Mouse (Mus musculus): ENCODE measurements at regions not wholly inside any gene's neighbourhood (a gene's known extent, or its start where the extent isn't known, plus 50 kb on each side); places are given as distances from the start of the nearest gene placed in this dataset.

DNA sequence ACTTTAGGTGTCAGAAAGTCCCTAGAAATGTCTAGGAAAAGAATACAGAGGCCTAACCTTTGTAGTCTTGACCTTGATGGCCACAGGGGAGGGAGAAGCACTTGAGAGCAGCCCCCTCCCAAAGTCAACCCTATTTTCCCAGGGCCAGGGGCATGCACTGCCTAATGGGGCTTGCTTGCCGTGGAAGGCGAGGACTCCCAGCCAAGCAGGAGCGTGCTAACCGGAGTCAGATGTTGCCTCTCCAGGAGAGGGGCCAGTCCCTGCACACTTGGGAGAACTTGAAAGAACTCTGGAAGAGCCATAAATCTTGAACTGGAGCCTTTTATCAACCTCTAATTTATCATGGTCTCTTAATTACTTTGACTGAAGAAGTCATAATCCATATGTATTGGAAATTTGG, 712.7 kb downstream of the Vrk1 start:
- Histone ChIP-seq H3K27ac (replicated peaks) (no peak overlapping the region), H3K4me1 (no peaks in the 10 kb centered on the region), H3K9me3 (no peaks in the 10 kb centered on the region), H3K36me3 (no peaks in the 10 kb centered on the region), H3K4me2 (replicated peaks) (no peak overlapping the region), H3K27me3 (0 out of 2 replicates have a peak, but pooled peaks cover 10% of the 10 kb centered on the region), H3K9ac (replicated peaks) (no peak overlapping the region), H3K4me3 (no peak overlapping the region)
- ATAC-seq (ENCODE audit: low FRiP score, low read depth), result no peak
- WGBS, result 93% methylated on average over 4 of the region's 4 CpGs

DNA sequence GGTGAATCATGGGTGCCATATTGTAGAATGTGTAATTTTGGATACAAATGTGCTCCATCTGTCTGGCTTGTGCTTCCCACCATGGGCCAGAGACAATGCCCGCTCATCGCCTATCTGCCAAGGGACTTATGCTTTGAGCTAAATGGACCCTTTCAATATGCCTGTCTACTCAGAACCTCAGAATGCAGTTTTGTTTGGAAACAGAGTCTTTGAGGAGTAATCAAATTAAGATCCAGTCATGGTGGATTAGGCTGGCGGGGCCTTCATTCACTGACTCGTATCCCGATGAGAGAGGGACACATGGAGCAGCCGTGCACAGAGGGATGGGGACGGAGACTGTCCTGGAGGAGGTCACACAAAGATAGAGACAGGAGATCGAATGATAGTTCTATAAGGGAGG, 716.9 kb downstream of the Vrk1 start:
- H3K27ac ChIP-seq (replicated peaks), result no peak overlapping the region
- no peaks in the 10 kb centered on the region for H3K36me3 ChIP-seq
- H3K4me1 ChIP-seq, result no peaks in the 10 kb centered on the region
- H3K4me3 ChIP-seq, result no peak overlapping the region
- no peak overlapping the region for H3K9ac ChIP-seq (replicated peaks)
- peak; percentile 68; the same call in 1 of the 2 replicates for ATAC-seq (ENCODE audit: low FRiP score, low read depth)
- WGBS, result 39% methylated on average over 8 of the region's 8 CpGs
- H3K4me2 ChIP-seq (replicated peaks), result no peak overlapping the region
- no peaks in the 10 kb centered on the region for H3K9me3 ChIP-seq
- peaks cover 7% of the 10 kb centered on the region; the same call in 1 of the 2 replicates for H3K27me3 ChIP-seq

DNA sequence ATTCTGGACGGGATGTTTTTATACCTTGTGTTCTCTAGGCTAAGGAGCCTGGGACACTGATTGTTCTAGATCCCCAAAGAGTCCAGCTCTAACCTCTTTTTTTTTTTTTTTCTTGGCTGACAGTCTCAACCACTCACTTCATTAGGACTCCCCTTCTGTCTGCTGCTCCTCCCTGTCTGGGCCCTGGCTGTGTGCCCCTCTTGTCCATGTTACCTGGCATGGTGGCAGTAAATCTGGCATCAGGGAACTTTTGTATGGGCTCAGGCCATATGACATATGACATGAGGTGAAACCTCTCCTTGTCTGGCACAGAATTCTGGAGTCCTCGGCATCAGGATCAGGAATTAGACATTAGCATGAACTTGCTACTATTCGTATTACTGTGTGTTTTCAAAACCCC, 717.5 kb downstream of the Vrk1 start:
- no peak for ATAC-seq (ENCODE audit: low FRiP score, low read depth)
- 85% methylated on average over 3 of the region's 3 CpGs for WGBS
- no peak overlapping the region for H3K9ac ChIP-seq (replicated peaks)
- H3K4me3 ChIP-seq, result no peak overlapping the region
- peaks cover 5% of the 10 kb centered on the region; the same call in 1 of the 2 replicates for H3K27me3 ChIP-seq
- no peaks in the 10 kb centered on the region for H3K9me3 ChIP-seq
- no peaks in the 10 kb centered on the region for H3K36me3 ChIP-seq
- no peak overlapping the region for H3K4me2 ChIP-seq (replicated peaks)
- no peak overlapping the region for H3K27ac ChIP-seq (replicated peaks)
- H3K4me1 ChIP-seq, result no peaks in the 10 kb centered on the region

DNA sequence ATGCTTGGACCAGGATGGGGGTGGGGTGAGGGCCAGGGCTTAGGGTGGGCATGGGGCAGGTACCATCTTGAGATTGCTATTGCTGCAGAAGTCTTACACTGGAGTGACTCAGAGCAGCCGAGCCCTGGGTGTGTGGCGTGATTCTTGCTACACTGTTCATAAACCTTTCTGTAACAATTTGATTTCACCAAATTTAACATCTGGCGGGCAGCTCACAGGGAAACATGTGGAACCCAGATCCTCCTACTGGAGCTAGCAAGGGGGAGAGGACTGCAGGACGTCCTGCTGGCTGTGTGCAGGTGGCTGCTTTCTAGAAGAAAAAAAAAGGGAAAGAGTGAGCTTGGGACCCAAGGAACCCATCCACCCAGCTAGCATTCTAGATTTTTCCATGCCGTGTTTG, 719.7 kb downstream of the Vrk1 start:
- no peaks in the 10 kb centered on the region for H3K9me3 ChIP-seq
- H3K9ac ChIP-seq (replicated peaks), result no peak overlapping the region
- H3K4me3 ChIP-seq, result no peak overlapping the region
- WGBS, result 88% methylated on average over 5 of the region's 5 CpGs
- no peak overlapping the region for H3K27ac ChIP-seq (replicated peaks)
- no peak for ATAC-seq (ENCODE audit: low FRiP score, low read depth)
- no peak overlapping the region for H3K4me2 ChIP-seq (replicated peaks)
- H3K27me3 ChIP-seq, result peaks cover 5% of the 10 kb centered on the region; the same call in 1 of the 2 replicates
- H3K36me3 ChIP-seq, result no peaks in the 10 kb centered on the region
- no peaks in the 10 kb centered on the region for H3K4me1 ChIP-seq

DNA sequence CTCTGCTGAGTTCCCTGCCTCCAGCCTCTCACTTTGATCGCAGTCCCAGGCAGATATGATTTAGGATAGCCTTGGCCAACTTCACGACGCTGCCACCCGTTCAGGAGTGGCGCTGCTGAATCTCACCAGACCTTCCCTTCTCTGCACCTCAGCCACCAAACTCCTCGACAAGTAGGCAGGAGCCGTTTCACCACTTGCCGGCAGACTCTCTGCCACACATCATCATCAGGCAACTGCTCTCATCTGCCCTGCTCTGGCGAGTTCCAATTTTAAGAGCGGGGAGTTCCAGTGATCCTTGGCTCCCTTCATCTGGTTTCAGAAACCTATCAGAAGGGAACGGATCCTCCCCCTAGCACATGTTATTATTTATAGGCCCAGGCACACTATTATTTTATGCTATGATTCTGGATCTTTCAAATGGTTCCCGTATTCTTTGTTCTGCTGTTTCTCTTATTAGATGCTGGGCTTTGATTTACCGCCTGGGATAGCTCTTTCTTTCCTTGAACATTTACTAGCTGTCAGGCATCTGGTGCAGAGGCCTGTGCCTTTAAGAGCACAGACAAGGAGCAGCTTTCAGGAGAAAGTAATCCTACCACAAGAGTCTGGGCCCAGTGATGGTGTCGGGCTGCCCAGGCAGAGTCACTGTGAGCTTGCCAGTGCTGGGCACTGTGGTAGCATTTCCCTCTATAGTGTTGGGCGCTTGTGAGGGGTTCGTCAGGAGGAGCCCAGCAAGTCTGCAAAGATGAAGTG, 722.3 kb downstream of the Vrk1 start:
- Histone ChIP-seq H3K9me3 (no peaks in the 10 kb centered on the region), H3K4me2 (replicated peaks) (no peak overlapping the region), H3K9ac (replicated peaks) (no peak overlapping the region), H3K4me3 (no peak overlapping the region), H3K4me1 (no peaks in the 10 kb centered on the region), H3K27me3 (peaks cover 5% of the 10 kb centered on the region; the same call in 1 of the 2 replicates), H3K36me3 (no peaks in the 10 kb centered on the region), H3K27ac (replicated peaks) (no peak overlapping the region)
- 79% methylated on average over 16 of the region's 16 CpGs for WGBS
- ATAC-seq (ENCODE audit: low FRiP score, low read depth), result no peak

DNA sequence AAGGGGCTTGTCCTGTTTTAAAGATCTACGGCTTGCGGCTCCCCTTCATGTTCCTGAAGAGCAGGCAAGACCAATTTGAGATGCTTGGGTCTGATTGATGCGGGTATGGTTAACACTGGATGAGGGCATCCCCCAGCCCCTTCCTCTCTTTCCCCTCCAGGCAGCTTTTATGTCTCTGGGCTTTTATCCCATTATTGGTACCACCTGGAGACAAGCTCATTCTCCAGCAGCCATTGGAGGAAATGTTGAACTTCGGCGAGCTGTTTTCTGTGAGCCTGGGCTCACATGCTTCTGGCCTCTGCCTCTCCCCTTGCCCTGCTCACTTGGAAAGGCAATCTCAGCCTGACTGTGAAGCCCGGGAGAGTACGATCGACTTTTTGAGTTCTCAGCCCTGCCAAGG, 738.7 kb downstream of the Vrk1 start:
- 86% methylated on average over 8 of the region's 8 CpGs for whole genome bisulfite sequencing
- Histone ChIP-seq H3K9me3 (peaks cover 4% of the 10 kb centered on the region; the same call in 1 of the 2 replicates), H3K4me3 (no peak overlapping the region), H3K36me3 (no peaks in the 10 kb centered on the region), H3K27ac (replicated peaks) (no peak overlapping the region), H3K9ac (replicated peaks) (no peak overlapping the region), H3K4me2 (replicated peaks) (no peak overlapping the region), H3K4me1 (no peaks in the 10 kb centered on the region), H3K27me3 (no peaks in the 10 kb centered on the region)
- no peak for ATAC-seq (ENCODE audit: low FRiP score, low read depth)

DNA sequence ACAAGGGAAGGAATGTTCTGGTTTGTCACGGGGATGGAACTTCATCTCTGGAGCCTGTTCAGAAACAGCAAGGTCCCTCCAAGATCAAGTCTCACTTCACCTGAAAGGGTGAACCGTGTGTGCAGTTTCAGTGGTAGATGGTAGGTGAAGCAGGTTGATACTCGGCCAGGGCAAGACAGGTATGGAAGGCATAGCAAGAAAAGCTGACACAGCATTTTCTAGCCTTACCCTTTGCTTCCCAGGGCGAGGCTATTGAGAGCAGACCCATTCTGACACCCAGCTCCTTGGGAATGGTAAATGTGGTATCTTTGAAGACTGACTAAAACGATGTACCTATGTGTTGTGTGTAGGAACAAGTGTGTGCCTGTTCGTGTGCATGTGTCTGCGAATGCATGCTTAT, 724.9 kb upstream of the 3110018I06Rik start:
- H3K27me3 ChIP-seq, result no peaks in the 10 kb centered on the region
- 88% methylated on average over 7 of the region's 7 CpGs for WGBS
- H3K36me3 ChIP-seq, result no peaks in the 10 kb centered on the region
- no peak overlapping the region for H3K9ac ChIP-seq (replicated peaks)
- H3K4me2 ChIP-seq (replicated peaks), result no peak overlapping the region
- no peak overlapping the region for H3K4me3 ChIP-seq
- no peak overlapping the region for H3K27ac ChIP-seq (replicated peaks)
- no peaks in the 10 kb centered on the region for H3K4me1 ChIP-seq
- no peak for ATAC-seq (ENCODE audit: low FRiP score, low read depth)
- H3K9me3 ChIP-seq, result peaks cover 5% of the 10 kb centered on the region; the same call in 1 of the 2 replicates

DNA sequence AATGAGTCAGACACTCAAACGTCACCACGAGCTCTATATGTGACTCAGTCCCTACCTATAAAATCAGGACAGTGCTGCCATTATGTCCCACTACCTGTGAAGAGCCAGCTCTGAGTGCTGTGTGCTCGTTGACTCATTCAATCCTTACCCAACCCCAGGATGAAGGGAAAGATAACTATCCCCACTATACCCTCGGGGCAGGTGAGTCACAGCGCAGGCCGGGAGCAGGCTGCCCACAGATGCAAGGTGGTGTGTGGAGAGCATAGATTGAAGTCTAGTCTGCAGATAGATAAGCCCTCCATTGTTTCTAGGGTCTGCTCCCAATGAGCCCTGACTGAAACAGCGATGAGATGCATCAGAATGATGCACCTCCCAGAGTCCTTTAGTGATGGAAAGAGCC, 723.9 kb upstream of the 3110018I06Rik start:
- no peaks in the 10 kb centered on the region for H3K4me1 ChIP-seq
- H3K27ac ChIP-seq (replicated peaks), result no peak overlapping the region
- no peaks in the 10 kb centered on the region for H3K27me3 ChIP-seq
- WGBS, result 87% methylated on average over 7 of the region's 7 CpGs
- no peak overlapping the region for H3K9ac ChIP-seq (replicated peaks)
- no peak for ATAC-seq (ENCODE audit: low FRiP score, low read depth)
- no peak overlapping the region for H3K4me2 ChIP-seq (replicated peaks)
- H3K36me3 ChIP-seq, result no peaks in the 10 kb centered on the region
- H3K4me3 ChIP-seq, result no peak overlapping the region
- H3K9me3 ChIP-seq, result no peaks in the 10 kb centered on the region

DNA sequence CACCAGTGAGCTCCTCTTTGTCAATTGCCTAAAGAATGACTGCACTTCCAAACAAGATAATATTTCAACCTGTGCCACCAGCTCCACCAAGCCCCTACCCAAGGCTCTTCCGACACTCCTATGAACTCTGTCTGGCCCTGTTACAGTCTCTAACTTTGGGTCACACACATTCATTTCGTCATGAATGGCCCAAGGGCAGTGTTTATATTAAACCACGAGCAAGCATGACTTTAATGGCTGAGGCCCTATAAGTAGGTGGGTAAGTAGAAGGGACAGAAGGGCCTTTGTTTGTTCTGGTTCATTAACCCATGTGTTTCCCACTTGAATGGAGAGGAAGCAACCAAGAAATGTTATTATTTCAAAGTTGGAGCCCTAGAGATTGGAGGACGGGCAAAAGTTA, 714.9 kb upstream of the 3110018I06Rik start:
- WGBS, result 76% methylated on average over 4 of the region's 4 CpGs
- Histone ChIP-seq H3K36me3 (no peaks in the 10 kb centered on the region), H3K27me3 (no peaks in the 10 kb centered on the region), H3K4me1 (no peaks in the 10 kb centered on the region), H3K9ac (replicated peaks) (no peak overlapping the region), H3K9me3 (no peaks in the 10 kb centered on the region), H3K4me3 (no peak overlapping the region), H3K27ac (replicated peaks) (no peak overlapping the region), H3K4me2 (replicated peaks) (no peak overlapping the region)
- ATAC-seq (ENCODE audit: low FRiP score, low read depth), result no peak

DNA sequence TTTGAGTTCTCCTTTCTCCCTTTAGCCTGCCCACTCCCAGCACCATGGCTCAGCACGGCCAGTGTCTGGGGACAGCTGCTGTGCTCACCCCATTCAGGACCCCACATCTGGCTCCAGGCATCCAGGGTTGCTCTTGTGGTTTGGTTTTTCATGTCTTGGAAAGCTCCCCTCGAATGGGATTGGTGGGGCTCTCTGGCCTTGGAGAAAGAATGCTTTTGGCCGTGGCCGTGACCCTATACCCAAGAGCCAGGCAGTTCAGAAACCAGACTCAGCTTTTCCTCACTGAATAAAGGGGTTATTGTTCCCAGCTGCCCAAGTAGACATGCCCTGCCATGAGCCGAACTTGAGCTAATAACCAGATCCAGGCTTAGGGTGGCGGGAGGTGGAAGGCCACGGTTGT, 691.8 kb upstream of the 3110018I06Rik start:
- Histone ChIP-seq H3K4me2 (replicated peaks) (no peak overlapping the region), H3K9ac (replicated peaks) (no peak overlapping the region), H3K4me3 (no peak overlapping the region), H3K36me3 (no peaks in the 10 kb centered on the region), H3K27ac (replicated peaks) (no peak overlapping the region), H3K4me1 (no peaks in the 10 kb centered on the region), H3K27me3 (no peaks in the 10 kb centered on the region), H3K9me3 (no peaks in the 10 kb centered on the region)
- 79% methylated on average over 7 of the region's 7 CpGs for WGBS
- no peak for ATAC-seq (ENCODE audit: low FRiP score, low read depth)

DNA sequence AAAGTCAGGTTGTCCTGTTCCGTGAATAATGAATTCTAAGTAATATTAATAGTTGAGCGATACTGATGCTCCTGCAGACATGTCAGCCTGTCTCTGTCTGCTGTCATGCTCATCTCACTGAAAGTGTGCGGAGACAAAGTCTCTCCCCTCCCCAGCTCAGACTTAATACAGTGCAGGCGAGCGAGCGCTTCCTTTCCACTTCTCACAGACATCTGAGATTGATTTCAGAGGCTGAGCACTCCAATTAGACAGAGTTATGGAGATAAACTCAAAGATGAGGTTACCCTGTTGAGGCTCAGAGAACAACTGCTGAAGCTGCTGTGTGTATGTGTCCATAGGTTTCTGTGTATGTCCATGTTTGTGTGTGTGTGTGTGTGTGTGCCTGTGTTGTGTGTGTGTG, 668.7 kb upstream of the 3110018I06Rik start:
- H3K4me1 ChIP-seq, result no peaks in the 10 kb centered on the region
- H3K27me3 ChIP-seq, result no peaks in the 10 kb centered on the region
- 81% methylated on average over 6 of the region's 6 CpGs for WGBS
- H3K4me3 ChIP-seq, result no peak overlapping the region
- H3K36me3 ChIP-seq, result no peaks in the 10 kb centered on the region
- no peaks in the 10 kb centered on the region for H3K9me3 ChIP-seq
- no peak overlapping the region for H3K27ac ChIP-seq (replicated peaks)
- H3K9ac ChIP-seq (replicated peaks), result no peak overlapping the region
- no peak overlapping the region for H3K4me2 ChIP-seq (replicated peaks)
- ATAC-seq (ENCODE audit: low FRiP score, low read depth), result no peak

DNA sequence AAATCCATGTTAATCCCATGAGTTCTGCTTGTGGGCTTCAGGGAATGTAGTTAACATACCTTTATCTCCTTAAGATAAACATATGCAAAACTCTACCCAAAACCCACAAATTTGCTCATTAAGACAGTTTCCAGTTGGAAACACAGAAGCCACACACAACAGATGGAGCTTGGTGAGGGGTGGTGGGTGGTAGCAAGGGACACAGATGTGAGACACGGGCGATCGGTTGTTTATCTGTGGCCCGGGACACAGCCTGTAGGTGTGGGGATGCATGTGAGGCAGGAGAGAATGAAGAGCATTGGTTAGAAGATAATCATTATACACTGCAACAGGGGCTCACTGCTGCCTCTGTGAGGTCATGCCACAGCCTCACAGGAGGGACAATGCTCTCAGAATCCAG, 666.1 kb upstream of the 3110018I06Rik start:
- WGBS, result 78% methylated on average over 4 of the region's 4 CpGs
- ATAC-seq (ENCODE audit: low FRiP score, low read depth), result no peak
- H3K4me3 ChIP-seq, result no peak overlapping the region
- no peaks in the 10 kb centered on the region for H3K9me3 ChIP-seq
- no peaks in the 10 kb centered on the region for H3K36me3 ChIP-seq
- 0 out of 2 replicates have a peak, but pooled peaks cover under 1% of the 10 kb centered on the region for H3K27me3 ChIP-seq
- H3K4me2 ChIP-seq (replicated peaks), result no peak overlapping the region
- no peak overlapping the region for H3K9ac ChIP-seq (replicated peaks)
- no peak overlapping the region for H3K27ac ChIP-seq (replicated peaks)
- H3K4me1 ChIP-seq, result no peaks in the 10 kb centered on the region

DNA sequence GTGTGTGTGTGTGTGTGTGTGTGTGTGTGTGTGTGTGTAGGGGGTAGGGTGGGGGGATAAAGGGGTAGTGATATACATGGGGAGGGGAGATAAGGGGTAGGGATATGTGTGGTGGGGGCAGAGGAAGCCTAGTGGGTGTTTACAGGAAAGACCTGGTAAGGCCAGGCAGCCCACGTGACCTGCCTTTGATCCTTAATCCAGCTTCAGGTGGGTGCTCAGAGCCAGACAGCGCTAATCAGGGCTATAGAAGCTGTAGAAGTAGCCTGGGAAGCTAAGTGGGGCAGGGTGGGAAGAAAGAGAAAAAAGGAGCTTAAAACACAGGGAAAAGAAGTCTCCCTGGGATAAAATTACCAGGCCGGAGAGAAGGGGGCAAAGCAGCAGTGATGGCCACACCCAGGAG, 659.9 kb upstream of the 3110018I06Rik start:
- no peak overlapping the region for H3K4me3 ChIP-seq
- H3K36me3 ChIP-seq, result no peaks in the 10 kb centered on the region
- no peak overlapping the region for H3K9ac ChIP-seq (replicated peaks)
- H3K4me1 ChIP-seq, result peaks cover 21% of the 10 kb centered on the region
- ATAC-seq (ENCODE audit: low FRiP score, low read depth), result no peak
- no peak overlapping the region for H3K27ac ChIP-seq (replicated peaks)
- no peak overlapping the region for H3K4me2 ChIP-seq (replicated peaks)
- no peaks in the 10 kb centered on the region for H3K9me3 ChIP-seq
- H3K27me3 ChIP-seq, result peaks cover 19% of the 10 kb centered on the region
- 12% methylated on average over 3 of the region's 3 CpGs for WGBS

All from midbrain, embryonic 12.5 days (tissue).